Mouse (Mus musculus) liver, adult (tissue): ENCODE data around the gene Cask.

Experiments
- GATA4 ChIP-seq: IDR thresholded peaks from 2 replicates; pipeline ENCODE4 v1.6.1; 2014; ENCODE audit warnings: mild to moderate bottlenecking, low read length; ENCODE audit not compliant: insufficient replicate concordance

Gene Cask

DNA sequence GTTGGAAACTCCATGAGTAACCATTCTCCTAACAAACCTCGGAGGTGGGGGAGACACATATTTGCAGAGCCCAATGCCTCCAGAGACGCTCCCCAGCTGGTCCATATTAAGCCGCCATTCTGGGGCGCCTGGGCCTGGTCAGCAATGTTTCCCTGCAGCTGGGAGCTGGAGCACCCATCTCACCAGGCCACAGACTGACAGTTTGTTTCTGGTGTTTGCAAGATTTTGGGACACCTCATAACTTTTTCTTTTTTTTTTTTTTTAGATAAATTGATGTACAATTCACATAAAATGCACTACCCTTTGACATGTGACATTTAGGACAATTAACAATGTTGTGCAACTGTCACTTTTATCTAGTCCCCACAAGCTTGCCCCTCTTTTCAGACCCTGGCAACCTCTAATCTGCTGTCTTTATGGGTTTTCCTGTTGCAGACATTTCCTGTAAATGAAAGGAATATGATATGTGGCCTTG, 378.4 kb downstream of the Cask start:
- 0 out of 2 replicates have a peak, but pooled peaks have one; percentile 33 for TF ChIP-seq GATA4

- TF ChIP-seq GATA4 = no peak
Measured at GRCm38 (mm10) chrX:13471925-13472324, 379.2 kb downstream of the Cask start.

DNA sequence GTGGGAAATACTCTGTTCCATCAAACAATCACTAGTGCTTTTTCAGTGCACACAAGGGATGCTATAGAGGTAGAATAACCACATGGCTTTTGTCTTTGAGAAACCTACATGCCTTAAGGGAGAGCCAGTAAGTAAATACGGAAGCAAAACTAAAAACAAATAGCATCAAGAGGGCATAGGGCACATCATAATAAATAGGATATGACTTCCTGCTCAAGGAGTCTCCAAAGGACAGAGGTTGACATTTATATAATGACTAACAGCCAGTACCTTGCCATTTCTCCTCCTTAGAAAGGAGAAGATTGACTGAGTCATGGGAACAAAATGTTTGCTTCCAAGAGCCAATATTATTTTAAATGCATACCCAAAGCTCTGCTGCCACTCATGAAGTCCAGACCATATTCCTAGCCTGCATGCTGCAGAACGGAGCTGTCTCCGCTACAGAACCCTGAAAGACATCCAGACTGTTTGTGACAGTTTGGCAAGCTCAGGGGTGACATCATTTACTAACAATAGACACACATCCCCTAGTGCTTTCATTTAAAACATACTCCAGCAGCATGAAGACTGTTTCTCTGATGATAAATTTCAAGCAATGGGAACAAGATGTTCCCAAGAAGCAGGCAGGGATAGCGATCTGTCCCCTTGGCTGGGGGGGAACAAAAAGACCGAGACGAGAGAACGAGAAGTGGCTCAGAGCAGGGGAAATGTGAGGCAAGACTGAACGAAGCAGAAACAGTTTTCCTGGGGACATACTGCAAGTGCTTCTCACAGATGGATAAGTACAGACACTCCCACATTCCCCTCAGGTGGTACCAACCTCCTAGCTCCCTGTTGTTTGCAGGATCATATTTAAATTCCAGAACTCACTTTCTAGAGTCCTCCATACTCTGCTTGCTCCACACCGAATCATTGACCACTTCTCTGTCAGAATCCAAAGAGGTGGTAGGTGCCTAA, 381.7 kb downstream of the Cask start:
- no peak for TF ChIP-seq GATA4

GRCm38 (mm10) chrX:13467121-13467571, 384.0 kb downstream of the Cask start:
- TF ChIP-seq GATA4 = no peak
